Mouse (Mus musculus): ENCODE data around the gene Gm12185. TPM values are rescaled to one million over a fixed set of nuclear protein-coding genes. Genes with fewer than 3 reads are reported as not detected.
"Not testable (repeated sequence)": the region's sequence is repeated elsewhere in the genome, so short reads cannot be mapped to it uniquely, and the experiment has no call there.

Gene Gm12185
- total RNA-seq (2021), result under 1 TPM in 1 of 2 experiments, not detected in 1; 0.06 TPM
- long read RNA-seq, experiment 1, result 0 reads
- long read RNA-seq, experiment 2, result 0 reads

- DNase-seq (ENCODE audit: low spot score in 2 of 2); intact Hi-C loops (cut with DNase I): not testable (repeated sequence)
Observed at GRCm38 (mm10) chr11:48991740-48992520, at the start of gene Gm12185. Gene Gm12185, minus strand, starts transcription at chr11:48992226.

- intact Hi-C loops (cut with DNase I), result not testable (repeated sequence)
Observed at GRCm38 (mm10) chr11:49012074-49012473, 20.0 kb upstream of the Gm12185 start.

GRCm38 (mm10) chr11:49006785-49007184 lies 14.8 kb upstream of the Gm12185 start:
- DNase-seq (ENCODE audit: low spot score in 2 of 2); intact Hi-C loops (cut with DNase I): not testable (repeated sequence)

More at GRCm38 (mm10) chr11:49012074-49012473, 20.0 kb upstream of the Gm12185 start:
- not testable (repeated sequence) for DNase-seq (ENCODE audit: low spot score in 2 of 2)

- DNase-seq (ENCODE audit: low spot score in 2 of 2); intact Hi-C loops (cut with DNase I): not testable (repeated sequence)
Observed at GRCm38 (mm10) chr11:49006317-49006716, 14.3 kb upstream of the Gm12185 start.

GRCm38 (mm10) chr11:49000411-49000810 lies 8.4 kb upstream of the Gm12185 start:
- intact Hi-C loops (cut with DNase I); DNase-seq (ENCODE audit: low spot score in 2 of 2): not testable (repeated sequence)

- intact Hi-C loops (cut with DNase I); DNase-seq (ENCODE audit: low spot score in 2 of 2): not testable (repeated sequence)
Observed at GRCm38 (mm10) chr11:48994018-48994417, 2.0 kb upstream of the Gm12185 start, which contains the start of gene Tgtp1. Gene Tgtp1, minus strand, starts transcription at chr11:48994172.

- intact Hi-C loops (cut with DNase I); DNase-seq (ENCODE audit: low spot score in 2 of 2): not testable (repeated sequence)
Observed at GRCm38 (mm10) chr11:48993296-48993695, 1.3 kb upstream of the Gm12185 start.

- DNase-seq (ENCODE audit: low spot score in 2 of 2); intact Hi-C loops (cut with DNase I): not testable (repeated sequence)
Observed at GRCm38 (mm10) chr11:48989981-48990380, 2.0 kb downstream of the Gm12185 start.

- DNase-seq (ENCODE audit: low spot score in 2 of 2); intact Hi-C loops (cut with DNase I): not testable (repeated sequence)
Observed at GRCm38 (mm10) chr11:48988219-48988618, 3.8 kb downstream of the Gm12185 start.

GRCm38 (mm10) chr11:48982848-48983247 lies 9.2 kb downstream of the Gm12185 start:
- intact Hi-C loops (cut with DNase I); DNase-seq (ENCODE audit: low spot score in 2 of 2): not testable (repeated sequence)

GRCm38 (mm10) chr11:48980052-48980451 lies 12.0 kb downstream of the Gm12185 start:
- DNase-seq (ENCODE audit: low spot score in 2 of 2); intact Hi-C loops (cut with DNase I): not testable (repeated sequence)

- intact Hi-C loops (cut with DNase I); DNase-seq (ENCODE audit: low spot score in 2 of 2): not testable (repeated sequence)
Observed at GRCm38 (mm10) chr11:48979251-48979650, 12.8 kb downstream of the Gm12185 start, which contains the start of gene 9930111J21Rik1. Gene 9930111J21Rik1, minus strand, starts transcription at chr11:48979398.

GRCm38 (mm10) chr11:48978240-48978939 lies 13.6 kb downstream of the Gm12185 start, which contains the start of gene Olfr56:
Gene Olfr56, plus strand, starts transcription at chr11:48978889.
- intact Hi-C loops (cut with DNase I), result not testable (repeated sequence)

GRCm38 (mm10) chr11:48974686-48975085 lies 17.3 kb downstream of the Gm12185 start:
- DNase-seq (ENCODE audit: low spot score in 2 of 2); intact Hi-C loops (cut with DNase I): not testable (repeated sequence)

More at GRCm38 (mm10) chr11:48978240-48978939, 13.6 kb downstream of the Gm12185 start, which contains the start of gene Olfr56:
- not testable (repeated sequence) for DNase-seq (ENCODE audit: low spot score in 2 of 2)

- DNase-seq (ENCODE audit: low spot score in 2 of 2); intact Hi-C loops (cut with DNase I): not testable (repeated sequence)
Observed at GRCm38 (mm10) chr11:48946090-48946489, 45.9 kb downstream of the Gm12185 start, which contains the start of gene Psme2b. Gene Psme2b, minus strand, starts transcription at chr11:48946190.

GRCm38 (mm10) chr11:48939286-48939685 lies 52.7 kb downstream of the Gm12185 start:
- DNase-seq (ENCODE audit: low spot score in 2 of 2); intact Hi-C loops (cut with DNase I): not testable (repeated sequence)

- DNase-seq (ENCODE audit: low spot score in 2 of 2); intact Hi-C loops (cut with DNase I): not testable (repeated sequence)
Observed at GRCm38 (mm10) chr11:48935291-48935690, 56.7 kb downstream of the Gm12185 start.

- intact Hi-C loops (cut with DNase I); DNase-seq (ENCODE audit: low spot score in 2 of 2): not testable (repeated sequence)
Observed at GRCm38 (mm10) chr11:48933923-48934322, 58.1 kb downstream of the Gm12185 start.

GRCm38 (mm10) chr11:48933422-48933821 lies 58.6 kb downstream of the Gm12185 start:
- intact Hi-C loops (cut with DNase I), result not testable (repeated sequence)

More at GRCm38 (mm10) chr11:48933422-48933821, 58.6 kb downstream of the Gm12185 start:
- DNase-seq (ENCODE audit: low spot score in 2 of 2), result not testable (repeated sequence)
